7 mouse cellular contexts compared by ENCODE assay signal in genomic region chr11:75588285-75588941, GRCm38 (mm10). TPM values are rescaled to one million over a fixed set of nuclear protein-coding genes. Genes with fewer than 3 reads are reported as not detected.
DNase-seq lines count a peak whose midpoint lies in the region; ATAC-seq and TF ChIP-seq lines count a peak whose summit lies in the region.

No protein-coding gene starts in this region.

- H3K4me3 ChIP-seq in thymus, adult 2 months (ENCODE audit: control insufficient read depth, insufficient read depth, low read length) = peak overlapping the region; percentile 60
- peak overlapping the region; percentile 92 for H3K4me3 ChIP-seq in embryonic facial prominence, embryonic 11.5 days (ENCODE audit: low read depth, low read length)

- peak overlapping the region; percentile 39 for H3K27ac ChIP-seq in thymus, adult 2 months (ENCODE audit: control insufficient read depth, insufficient read depth, low read length)
- H3K27ac ChIP-seq in embryonic facial prominence, embryonic 11.5 days (replicated peaks; ENCODE audit: low read depth, low read length) = peak overlapping the region; percentile 77

- H3K4me2 ChIP-seq in embryonic facial prominence, embryonic 11.5 days (ENCODE audit: low read depth, low read length) = peak overlapping the region; percentile 95

- H3K9ac ChIP-seq in embryonic facial prominence, embryonic 11.5 days (replicated peaks; ENCODE audit: low read length) = peak overlapping the region; percentile 86

- no peaks in the 10 kb centered on the region for H3K27me3 ChIP-seq in thymus, adult 2 months (ENCODE audit: control insufficient read depth, insufficient read depth, low read length)
- no peaks in the 10 kb centered on the region for H3K27me3 ChIP-seq in embryonic facial prominence, embryonic 11.5 days (ENCODE audit: control insufficient read depth, insufficient read depth, low read length)

- ATAC-seq in embryonic facial prominence, embryonic 11.5 days (replicated peaks; ENCODE audit: insufficient number of reproducible peaks, low FRiP score, low TSS enrichment, low read depth) = peak; percentile 82
- ATAC-seq in inflammation-experienced regulatory T-cells, adult 6 months = peak; percentile 79

- no peaks in the 10 kb centered on the region for H3K9me3 ChIP-seq in embryonic facial prominence, embryonic 11.5 days (replicated peaks; ENCODE audit: control insufficient read depth, low read length)

- 1% methylated on average over 37 of the region's 37 CpGs for WGBS in thymus, adult 2 months
- under 1% methylated on average over 37 of the region's 37 CpGs for WGBS in embryonic facial prominence, embryonic 11.5 days

- H3K4me1 ChIP-seq in thymus, adult 2 months (replicated peaks; ENCODE audit: control insufficient read depth, insufficient read depth, low read length) = peaks cover 19% of the 10 kb centered on the region
- peaks cover 3% of the 10 kb centered on the region; the same call in 1 of the 2 replicates for H3K4me1 ChIP-seq in embryonic facial prominence, embryonic 11.5 days (ENCODE audit: control insufficient read depth, insufficient read depth, low read length)

- no peak for TF ChIP-seq POLR2A in thymus, adult 2 months (IDR thresholded peaks at IDR 0.05; ENCODE audit: control insufficient read depth, extremely low read depth, insufficient read depth, low read length, poor library complexity)

- H3K36me3 ChIP-seq in thymus, adult 2 months (ENCODE audit: control insufficient read depth, insufficient read depth, low read length) = no peaks in the 10 kb centered on the region
- H3K36me3 ChIP-seq in embryonic facial prominence, embryonic 11.5 days (replicated peaks; ENCODE audit: control insufficient read depth, insufficient read depth, low read depth, low read length) = no peaks in the 10 kb centered on the region

- peak; percentile 86 for DNase-seq in thymus, adult 2 months
- DNase-seq in thymus, postnatal 0 days (ENCODE audit: low spot score) = no peak
- peak; percentile 46 for DNase-seq in embryonic facial prominence, embryonic 11.5 days (ENCODE audit: low spot score)
- DNase-seq in lung, postnatal 36 days = peak; percentile 78
- DNase-seq in thymus, postnatal 4 days = peak; percentile 86
- DNase-seq in spleen, adult 18-20 months = no peak

- TF ChIP-seq CTCF in thymus, adult 2 months (IDR thresholded peaks at IDR 0.05; ENCODE audit: borderline replicate concordance, control insufficient read depth, extremely low read depth, insufficient read depth, low read length, poor library complexity) = no peak

RNA-seq across cellular contexts. Expression of gene Pitpna, which starts 0.5 kb away (rescaled TPM):
- 99.7 and 108 TPM in 2 replicates for polyA plus RNA-seq in thymus, adult 2 months (2012; rRNA removed)
- 103 and 112 TPM in 2 replicates for polyA plus RNA-seq in thymus, postnatal 0 days (2015; fragmentation: Nextera tagmentation; extraction: Ambion mirVana)
- polyA plus RNA-seq in embryonic facial prominence, embryonic 11.5 days (2014; fragmentation: Nextera tagmentation; extraction: Ambion mirVana) = 83.0 and 84.2 TPM in 2 replicates
- polyA plus RNA-seq in inflammation-experienced regulatory T-cells, adult 6 months (2017; shearing (Covaris generic)) = 10 to 100 TPM; 30.5 to 50.5 (median 40.2) TPM

RNA-seq across cellular contexts. Expression of gene Inpp5k, which starts 42.4 kb away (rescaled TPM):
- 149 and 164 TPM in 2 replicates for polyA plus RNA-seq in thymus, adult 2 months (2012; rRNA removed)
- 56.9 and 63.9 TPM in 2 replicates for polyA plus RNA-seq in thymus, postnatal 0 days (2015; fragmentation: Nextera tagmentation; extraction: Ambion mirVana)
- 17.3 and 21.9 TPM in 2 replicates for polyA plus RNA-seq in embryonic facial prominence, embryonic 11.5 days (2014; fragmentation: Nextera tagmentation; extraction: Ambion mirVana)
- polyA plus RNA-seq in inflammation-experienced regulatory T-cells, adult 6 months (2017; shearing (Covaris generic)) = 100 to 1,000 TPM; 110 to 156 (median 133) TPM

RNA-seq across cellular contexts. Expression of gene Slc43a2, which starts 56.9 kb away (rescaled TPM):
- polyA plus RNA-seq in thymus, adult 2 months (2012; rRNA removed) = 207 and 214 TPM in 2 replicates
- polyA plus RNA-seq in thymus, postnatal 0 days (2015; fragmentation: Nextera tagmentation; extraction: Ambion mirVana) = 33.2 and 33.6 TPM in 2 replicates
- polyA plus RNA-seq in embryonic facial prominence, embryonic 11.5 days (2014; fragmentation: Nextera tagmentation; extraction: Ambion mirVana) = 2.6 and 3.2 TPM in 2 replicates
- 10 to 100 TPM; 20.1 to 22.4 (median 21.6) TPM for polyA plus RNA-seq in inflammation-experienced regulatory T-cells, adult 6 months (2017; shearing (Covaris generic))

Comparison
In these comparisons a context has a peak if more than half of its experiments do, and no peak if none do; other contexts are left out.
1. DNase-seq: peak in thymus, adult 2 months (single experiment), embryonic facial prominence, embryonic 11.5 days (single experiment), lung, postnatal 36 days (single experiment) and thymus, postnatal 4 days (single experiment); none in thymus, postnatal 0 days (single experiment) and spleen, adult 18-20 months (0 of 2).